Mouse (Mus musculus): ENCODE results near the gene Sigirr. TPM values are rescaled to one million over a fixed set of nuclear protein-coding genes. Genes with fewer than 3 reads are reported as not detected.

Sigirr gene
- polyA plus RNA-seq (2021; fragmentation: Nextera tagmentation), result 2.1 TPM in 2 replicates
- long read RNA-seq, experiment 1, partial matches to known transcripts, result 1 of 7 reads
- long read RNA-seq, experiment 1, other reads (novel, unspliced or antisense), result 5 of 7 reads
- long read RNA-seq, experiment 2, partial matches to known transcripts, result 0 of 3 reads
- long read RNA-seq, experiment 2, other reads (novel, unspliced or antisense), result 3 of 3 reads

DNA sequence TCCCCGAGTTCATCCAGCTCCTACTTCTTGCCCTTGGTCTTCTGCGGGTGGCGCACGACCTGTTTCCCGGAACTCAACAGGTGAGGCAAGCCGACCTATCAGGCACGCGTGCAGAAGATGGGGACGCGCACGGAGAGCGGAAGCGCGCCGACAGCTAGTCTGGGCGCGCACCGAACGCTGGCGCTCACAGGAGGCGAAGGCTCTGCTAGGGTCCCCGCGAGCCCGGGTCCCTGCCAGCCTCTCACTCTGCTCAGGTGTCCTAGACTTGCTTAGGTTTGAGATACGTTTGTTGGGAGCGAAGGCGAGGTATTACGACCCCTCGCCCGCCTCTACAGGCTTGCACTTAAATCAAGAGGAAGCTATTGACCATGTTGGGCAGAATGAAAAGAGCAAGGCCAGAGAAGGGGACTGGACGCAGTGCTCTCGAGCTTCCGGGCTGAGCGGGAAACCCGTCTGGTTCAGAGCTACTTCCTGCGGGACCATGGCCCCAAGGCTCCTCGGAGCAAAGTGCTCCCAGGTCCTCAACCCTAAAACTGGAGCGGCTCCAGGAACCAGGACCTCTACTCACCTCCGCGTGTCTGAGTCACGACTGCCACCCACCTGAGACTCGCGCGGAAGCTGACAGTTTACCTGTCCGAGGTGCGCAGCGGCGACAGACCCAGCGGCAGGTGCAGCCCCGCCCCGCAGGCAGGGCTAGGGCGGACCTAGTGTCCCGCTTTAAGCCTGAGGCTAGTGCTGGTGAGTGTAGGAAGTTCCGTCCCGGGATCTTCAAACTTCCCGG, at the start of gene Sigirr:
Gene Sigirr (minus strand): TSS at position 662 of the 781 bp plus-strand sequence.

DNA sequence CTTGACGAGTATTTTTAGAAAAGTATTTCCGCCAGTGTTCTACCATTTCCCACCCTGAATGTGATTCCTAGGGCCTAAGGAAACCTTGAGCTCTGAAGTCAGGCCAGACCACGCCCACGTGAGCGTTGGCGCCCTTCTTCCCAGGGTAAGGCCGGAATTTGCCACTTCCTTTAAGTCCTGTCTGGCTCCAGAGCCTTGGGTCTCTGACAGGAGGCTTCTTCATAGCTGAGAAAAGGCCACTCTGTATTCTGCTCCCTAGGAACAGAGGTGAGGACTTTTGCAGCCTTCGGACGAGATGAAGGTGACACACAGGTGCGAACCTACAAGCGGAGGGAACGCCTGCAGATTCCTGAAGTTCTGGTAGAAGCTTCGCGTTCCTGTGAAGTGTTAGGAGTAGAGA, 21.9 kb upstream of the Sigirr start, which contains the start of gene Ptdss2:
Gene Ptdss2 (plus strand): TSS at position 138 of the 400 bp plus-strand sequence.

DNA sequence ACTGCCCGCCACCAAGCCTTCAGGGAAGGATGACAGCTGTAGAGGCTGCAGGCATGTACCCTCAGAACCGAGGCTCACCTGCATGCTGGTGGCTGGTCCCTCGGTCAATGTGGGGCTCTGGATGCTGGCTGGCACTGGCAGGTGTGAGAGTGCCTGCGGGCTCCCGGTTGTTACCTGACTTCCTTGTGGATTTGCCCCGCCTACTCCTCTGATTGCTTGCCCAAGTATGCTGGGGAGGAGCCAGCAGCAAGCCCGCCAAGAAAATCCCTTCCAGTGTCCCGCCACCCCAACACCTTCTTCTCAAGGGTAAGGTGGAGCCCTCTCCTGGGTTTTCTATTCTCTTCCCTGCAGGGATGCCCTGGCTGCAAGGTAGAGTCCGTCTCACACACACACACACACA, 17.3 kb upstream of the Sigirr start, which contains the start of gene Ano9:
Gene Ano9 (minus strand): TSS at position 171 of the 400 bp plus-strand sequence.

DNA sequence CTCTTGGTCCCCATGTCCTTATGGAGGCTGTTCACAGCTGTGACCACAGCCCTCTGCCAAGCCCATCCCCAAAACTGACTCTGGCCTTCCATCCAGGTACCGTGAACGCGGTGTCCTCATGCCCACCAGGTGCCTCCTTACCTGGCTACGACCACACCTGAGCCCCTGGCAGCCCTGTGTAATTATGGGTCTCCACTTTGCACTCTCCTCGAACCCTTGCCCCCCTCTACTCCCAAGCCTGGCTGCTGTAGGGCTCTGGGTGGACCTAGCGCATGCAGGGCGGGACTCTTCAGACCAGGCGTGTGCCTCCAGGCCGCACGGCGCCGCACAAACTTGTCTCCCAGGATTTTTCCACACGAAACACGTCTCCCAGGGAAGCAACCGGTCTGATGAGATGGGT, 22.5 kb downstream of the Sigirr start, which contains the start of gene Pkp3:
Gene Pkp3 (plus strand): TSS at position 378 of the 400 bp plus-strand sequence.

DNA sequence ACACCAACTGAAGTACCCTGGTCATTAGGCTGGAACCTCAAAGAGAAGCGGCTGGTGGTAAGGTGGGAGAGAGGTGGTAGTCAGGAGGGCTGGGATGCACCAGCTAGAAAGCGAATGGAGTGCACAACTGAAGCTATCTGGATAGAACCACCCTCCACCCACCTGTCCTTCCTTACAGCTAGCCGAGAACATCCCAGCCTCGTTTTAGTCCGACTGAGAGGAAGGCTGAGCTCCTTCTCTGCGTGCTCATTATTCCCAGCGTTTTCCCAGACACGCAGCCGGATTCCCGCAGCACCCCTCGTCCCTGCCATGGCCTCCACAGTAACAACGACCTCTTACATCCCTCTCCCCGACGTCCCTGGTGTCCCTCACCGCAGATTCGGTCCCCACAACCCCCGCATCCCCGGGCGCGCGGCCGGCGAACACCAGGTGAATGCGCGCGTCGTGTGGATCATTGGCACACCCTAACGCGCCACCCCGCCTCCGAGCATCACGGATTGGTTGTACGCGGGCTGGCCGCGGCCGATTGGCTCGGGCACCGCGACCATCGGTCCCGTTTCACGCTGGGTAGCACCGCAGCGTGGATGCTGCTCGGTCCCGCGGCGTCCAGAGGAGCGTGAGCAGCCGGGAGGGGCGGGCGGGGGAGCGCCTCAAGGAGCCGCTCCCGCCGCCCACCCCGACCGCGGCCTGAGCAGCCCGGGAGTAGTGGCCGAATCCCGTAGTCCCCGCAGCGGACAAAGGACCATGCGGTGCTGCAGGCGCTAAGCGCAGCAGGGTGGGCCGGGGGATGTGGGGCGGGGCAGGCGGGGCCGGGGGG, 39.7 kb downstream of the Sigirr start, which contains the start of gene B4galnt4:
Gene B4galnt4 (plus strand): TSS at position 679 of the 817 bp plus-strand sequence.

Other genes with a start within 250 kb of the Sigirr start
- 0.92 TPM in 1 of 2 replicates, not detected in the other for gene Gm45785, start 244.2 kb downstream of the Sigirr start, polyA plus RNA-seq (2021; fragmentation: Nextera tagmentation)
- gene Ric8a, start 243.6 kb downstream of the Sigirr start, polyA plus RNA-seq (2021; fragmentation: Nextera tagmentation), result 48.8 and 56.4 TPM in 2 replicates
- gene Bet1l, start 243.0 kb downstream of the Sigirr start, polyA plus RNA-seq (2021; fragmentation: Nextera tagmentation), result 76.3 and 90.2 TPM in 2 replicates
- gene Psmd13, start 218.6 kb downstream of the Sigirr start, polyA plus RNA-seq (2021; fragmentation: Nextera tagmentation), result 90.3 and 118 TPM in 2 replicates
- gene Sirt3, start 218.3 kb downstream of the Sigirr start, polyA plus RNA-seq (2021; fragmentation: Nextera tagmentation), result 125 and 147 TPM in 2 replicates
- 1.3 and 2.4 TPM in 2 replicates for gene Cox8b, start 200.1 kb downstream of the Sigirr start, polyA plus RNA-seq (2021; fragmentation: Nextera tagmentation)
- gene Nlrp6, start 179.7 kb downstream of the Sigirr start, polyA plus RNA-seq (2021; fragmentation: Nextera tagmentation), result 0.38 and 0.43 TPM in 2 replicates
- gene Pgghg, start 159.2 kb downstream of the Sigirr start, polyA plus RNA-seq (2021; fragmentation: Nextera tagmentation), result 2.2 and 2.3 TPM in 2 replicates
- not detected in 2 replicates for gene Ifitm5, start 150.3 kb downstream of the Sigirr start, polyA plus RNA-seq (2021; fragmentation: Nextera tagmentation)
- gene Gm45717, start 144.6 kb downstream of the Sigirr start, polyA plus RNA-seq (2021; fragmentation: Nextera tagmentation), result not detected in 2 replicates
- 41.1 and 49.4 TPM in 2 replicates for gene Ifitm2, start 144.6 kb downstream of the Sigirr start, polyA plus RNA-seq (2021; fragmentation: Nextera tagmentation)
- 6.8 and 8.0 TPM in 2 replicates for gene Ifitm1, start 133.4 kb downstream of the Sigirr start, polyA plus RNA-seq (2021; fragmentation: Nextera tagmentation)
- gene Ifitm3, start 89.8 kb downstream of the Sigirr start, polyA plus RNA-seq (2021; fragmentation: Nextera tagmentation), result 54.3 and 69.5 TPM in 2 replicates
- 0.44 and 1.1 TPM in 2 replicates for gene Ifitm6, start 82.6 kb downstream of the Sigirr start, polyA plus RNA-seq (2021; fragmentation: Nextera tagmentation)
- not detected in 2 replicates for gene Gm17387, start 71.4 kb downstream of the Sigirr start, polyA plus RNA-seq (2021; fragmentation: Nextera tagmentation)
- 19.2 and 19.7 TPM in 2 replicates for gene B4galnt4, start 39.5 kb downstream of the Sigirr start, polyA plus RNA-seq (2021; fragmentation: Nextera tagmentation)
- 0.23 TPM in 1 of 2 replicates, not detected in the other for gene Pkp3, start 22.4 kb downstream of the Sigirr start, polyA plus RNA-seq (2021; fragmentation: Nextera tagmentation)
- not detected in 2 replicates for gene Ano9, start 17.2 kb upstream of the Sigirr start, polyA plus RNA-seq (2021; fragmentation: Nextera tagmentation)
- gene Ptdss2, start 21.8 kb upstream of the Sigirr start, polyA plus RNA-seq (2021; fragmentation: Nextera tagmentation), result 33.2 and 42.7 TPM in 2 replicates
- 51.2 and 65.7 TPM in 2 replicates for gene Rnh1, start 72.3 kb upstream of the Sigirr start, polyA plus RNA-seq (2021; fragmentation: Nextera tagmentation)
- gene Hras, start 93.4 kb upstream of the Sigirr start, polyA plus RNA-seq (2021; fragmentation: Nextera tagmentation), result 68.2 and 284 TPM in 2 replicates
- 3.4 and 3.9 TPM in 2 replicates for gene Lrrc56, start 93.6 kb upstream of the Sigirr start, polyA plus RNA-seq (2021; fragmentation: Nextera tagmentation)
- not detected in 2 replicates for gene Lmntd2, start 113.5 kb upstream of the Sigirr start, polyA plus RNA-seq (2021; fragmentation: Nextera tagmentation)
- gene Rassf7, start 115.3 kb upstream of the Sigirr start, polyA plus RNA-seq (2021; fragmentation: Nextera tagmentation), result 1.9 and 2.6 TPM in 2 replicates
- gene Phrf1, start 128.2 kb upstream of the Sigirr start, polyA plus RNA-seq (2021; fragmentation: Nextera tagmentation), result 17.9 and 20.5 TPM in 2 replicates
- 2.1 and 4.0 TPM in 2 replicates for gene Irf7, start 165.9 kb upstream of the Sigirr start, polyA plus RNA-seq (2021; fragmentation: Nextera tagmentation)
- gene Cdhr5, start 176.2 kb upstream of the Sigirr start, polyA plus RNA-seq (2021; fragmentation: Nextera tagmentation), result not detected in 2 replicates
- 0.45 and 0.78 TPM in 2 replicates for gene Sct, start 178.6 kb upstream of the Sigirr start, polyA plus RNA-seq (2021; fragmentation: Nextera tagmentation)
- gene Drd4, start 191.4 kb upstream of the Sigirr start, polyA plus RNA-seq (2021; fragmentation: Nextera tagmentation), result 0.55 and 0.61 TPM in 2 replicates
- 54.9 and 58.5 TPM in 2 replicates for gene Deaf1, start 227.1 kb upstream of the Sigirr start, polyA plus RNA-seq (2021; fragmentation: Nextera tagmentation)
- 33.0 and 33.7 TPM in 2 replicates for gene Tmem80, start 227.2 kb upstream of the Sigirr start, polyA plus RNA-seq (2021; fragmentation: Nextera tagmentation)
- gene Eps8l2, start 238.3 kb upstream of the Sigirr start, polyA plus RNA-seq (2021; fragmentation: Nextera tagmentation), result 3.2 and 5.2 TPM in 2 replicates